Mouse (Mus musculus): ENCODE measurements around the gene Cacna2d2. TPM values are rescaled to one million over a fixed set of nuclear protein-coding genes. Genes with fewer than 3 reads are reported as not detected.

Cacna2d2 gene
- polyA plus RNA-seq, 1 experiment from 2014 or later, result 0.02 TPM

GRCm38 (mm10) chr9:107510384-107511100 is 111.1 kb downstream of the Cacna2d2 start:
- Histone ChIP-seq H3K27ac (no peak overlapping the region), H3K4me1 (no peaks in the 10 kb centered on the region)
- WGBS (ENCODE audit: insufficient replicate concordance), result 70% methylated on average over 14 of the region's 14 CpGs

DNA sequence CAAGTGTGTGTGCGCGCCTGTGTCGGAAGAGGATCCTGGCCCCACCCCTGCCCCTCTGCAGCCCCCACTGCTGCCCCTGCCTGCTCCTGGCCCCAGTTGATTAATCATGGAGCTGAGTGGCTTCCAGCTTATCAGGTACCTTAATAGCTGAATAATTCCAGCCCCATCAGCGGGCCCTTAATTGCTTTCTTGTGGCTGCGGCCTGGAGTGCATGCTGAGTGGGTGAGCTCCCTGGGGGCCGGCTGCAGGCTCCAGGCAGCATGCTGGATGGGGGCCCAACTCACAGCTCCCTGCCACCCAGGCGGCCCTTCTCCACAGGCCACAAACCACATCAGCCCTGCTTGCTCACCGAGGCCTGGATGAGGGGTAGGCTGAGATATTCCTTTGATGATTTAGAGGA is 112.0 kb downstream of the Cacna2d2 start:
- no peak overlapping the region for H3K4me3 ChIP-seq
- H3K27ac ChIP-seq, result no peak overlapping the region
- H3K4me1 ChIP-seq, result no peaks in the 10 kb centered on the region
- H3K36me3 ChIP-seq, result no peaks in the 10 kb centered on the region
- no peaks in the 10 kb centered on the region for H3K9me3 ChIP-seq (replicated peaks)
- H3K9ac ChIP-seq, result no peak overlapping the region
- H3K27me3 ChIP-seq (replicated peaks), result peaks cover 68% of the 10 kb centered on the region
- WGBS (ENCODE audit: insufficient replicate concordance), result 55% methylated on average over 8 of the region's 8 CpGs
- H3K4me2 ChIP-seq, result no peak overlapping the region
- no peak for ATAC-seq

More at GRCm38 (mm10) chr9:107510384-107511100, 111.1 kb downstream of the Cacna2d2 start:
- Histone ChIP-seq H3K9ac (no peak overlapping the region), H3K27me3 (replicated peaks) (peaks cover 73% of the 10 kb centered on the region), H3K36me3 (no peaks in the 10 kb centered on the region), H3K4me3 (no peak overlapping the region), H3K9me3 (replicated peaks) (no peaks in the 10 kb centered on the region), H3K4me2 (no peak overlapping the region)
- no peak for ATAC-seq

- Histone ChIP-seq H3K4me2 (no peak overlapping the region), H3K36me3 (no peaks in the 10 kb centered on the region), H3K27me3 (replicated peaks) (peaks cover 67% of the 10 kb centered on the region), H3K4me1 (no peaks in the 10 kb centered on the region), H3K4me3 (no peak overlapping the region), H3K27ac (no peak overlapping the region), H3K9ac (no peak overlapping the region), H3K9me3 (replicated peaks) (no peaks in the 10 kb centered on the region)
- ATAC-seq, result no peak
- 72% methylated on average over 16 of the region's 16 CpGs for WGBS (ENCODE audit: insufficient replicate concordance)
Observed at GRCm38 (mm10) chr9:107512326-107512725, 112.9 kb downstream of the Cacna2d2 start.

DNA sequence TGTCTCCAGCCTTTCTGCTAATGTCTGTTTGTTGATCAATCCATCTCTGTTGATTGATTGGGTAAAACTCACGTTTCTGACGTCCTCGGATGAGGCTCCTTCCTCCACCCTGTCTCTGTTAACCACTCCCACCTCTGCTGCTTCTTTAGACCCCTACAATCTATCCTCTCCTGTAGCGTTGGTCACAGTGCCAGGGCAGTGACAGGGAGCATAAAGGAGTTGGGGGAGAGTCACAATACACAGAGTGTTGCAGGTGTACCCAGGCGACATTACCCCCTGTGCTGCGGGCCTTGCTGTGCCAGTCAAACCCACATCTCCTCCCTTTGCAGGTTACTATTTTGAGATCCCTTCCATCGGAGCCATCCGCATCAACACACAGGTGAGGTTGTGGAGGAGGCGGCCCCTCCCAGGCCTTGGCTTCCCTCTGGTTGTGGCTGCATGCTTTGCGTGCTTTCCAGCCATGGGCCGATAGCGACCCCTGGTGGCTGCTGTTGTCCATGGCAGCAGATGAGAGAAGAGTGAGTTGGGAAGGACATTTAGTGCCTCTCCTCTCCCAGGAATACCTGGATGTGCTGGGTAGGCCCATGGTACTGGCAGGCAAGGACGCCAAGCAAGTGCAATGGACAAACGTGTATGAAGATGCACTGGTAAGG is 115.0 kb downstream of the Cacna2d2 start:
- H3K4me2 ChIP-seq, result no peak overlapping the region
- WGBS (ENCODE audit: insufficient replicate concordance), result 22% methylated on average over 14 of the region's 14 CpGs
- H3K36me3 ChIP-seq, result no peaks in the 10 kb centered on the region
- H3K27me3 ChIP-seq (replicated peaks), result peaks cover 58% of the 10 kb centered on the region
- no peak overlapping the region for H3K4me3 ChIP-seq
- H3K9me3 ChIP-seq (replicated peaks), result no peaks in the 10 kb centered on the region
- no peaks in the 10 kb centered on the region for H3K4me1 ChIP-seq
- H3K9ac ChIP-seq, result no peak overlapping the region
- peak; percentile 17; the same call in 1 of the 2 replicates for ATAC-seq
- no peak overlapping the region for H3K27ac ChIP-seq

DNA sequence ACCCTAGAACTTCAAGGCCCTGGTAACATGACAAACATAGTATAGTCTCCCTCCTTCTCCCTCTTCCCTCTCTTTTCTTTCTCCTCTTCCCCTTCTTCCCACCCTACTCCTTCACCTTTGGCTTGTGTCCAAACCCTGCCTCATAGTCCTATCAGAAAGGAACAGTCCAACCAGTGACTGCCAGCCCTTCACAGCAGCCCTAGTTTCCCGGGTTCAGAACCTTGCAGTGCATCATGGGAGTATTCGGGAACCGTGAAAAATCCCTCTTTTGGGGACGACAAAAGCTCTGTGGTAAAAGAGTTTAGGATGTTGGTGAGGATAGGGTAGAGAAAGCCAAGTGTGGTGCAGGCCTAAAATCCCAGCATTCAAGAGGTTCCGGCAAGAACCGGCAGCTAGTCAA is 120.9 kb downstream of the Cacna2d2 start:
- WGBS (ENCODE audit: insufficient replicate concordance), result 63% methylated on average over 6 of the region's 6 CpGs
- Histone ChIP-seq H3K36me3 (no peaks in the 10 kb centered on the region), H3K4me3 (no peak overlapping the region), H3K27ac (no peak overlapping the region), H3K9me3 (replicated peaks) (no peaks in the 10 kb centered on the region), H3K9ac (no peak overlapping the region), H3K4me2 (no peak overlapping the region), H3K4me1 (peaks cover 13% of the 10 kb centered on the region), H3K27me3 (replicated peaks) (peaks cover 70% of the 10 kb centered on the region)
- no peak for ATAC-seq

- peaks cover 14% of the 10 kb centered on the region for H3K4me1 ChIP-seq
- WGBS (ENCODE audit: insufficient replicate concordance), result 51% methylated on average over 5 of the region's 5 CpGs
- no peak overlapping the region for H3K9ac ChIP-seq
- no peak overlapping the region for H3K27ac ChIP-seq
- H3K27me3 ChIP-seq (replicated peaks), result peaks cover 75% of the 10 kb centered on the region
- no peaks in the 10 kb centered on the region for H3K9me3 ChIP-seq (replicated peaks)
- H3K4me2 ChIP-seq, result no peak overlapping the region
- no peaks in the 10 kb centered on the region for H3K36me3 ChIP-seq
- no peak for ATAC-seq
- no peak overlapping the region for H3K4me3 ChIP-seq
Observed at GRCm38 (mm10) chr9:107521190-107521589, 121.8 kb downstream of the Cacna2d2 start.

GRCm38 (mm10) chr9:107521711-107522399 is 122.4 kb downstream of the Cacna2d2 start:
- H3K4me2 ChIP-seq, result peak overlapping the region; percentile 48
- H3K9ac ChIP-seq, result no peak overlapping the region; the same call in 1 of the 2 replicates
- H3K27ac ChIP-seq, result no peak overlapping the region
- H3K4me3 ChIP-seq, result no peak overlapping the region
- peaks cover 75% of the 10 kb centered on the region for H3K27me3 ChIP-seq (replicated peaks)
- H3K36me3 ChIP-seq, result no peaks in the 10 kb centered on the region
- no peaks in the 10 kb centered on the region for H3K9me3 ChIP-seq (replicated peaks)
- no peak for ATAC-seq
- H3K4me1 ChIP-seq, result peaks cover 20% of the 10 kb centered on the region
- 17% methylated on average over 25 of the region's 25 CpGs for WGBS (ENCODE audit: insufficient replicate concordance)

- H3K27me3 ChIP-seq (replicated peaks), result peaks cover 76% of the 10 kb centered on the region
- no peak for ATAC-seq
- WGBS (ENCODE audit: insufficient replicate concordance), result 64% methylated on average over 2 of the region's 2 CpGs
- peaks cover 25% of the 10 kb centered on the region for H3K4me1 ChIP-seq
- no peak overlapping the region for H3K4me3 ChIP-seq
- H3K27ac ChIP-seq, result no peak overlapping the region
- no peak overlapping the region for H3K9ac ChIP-seq
- H3K36me3 ChIP-seq, result no peaks in the 10 kb centered on the region
- H3K4me2 ChIP-seq, result peak overlapping the region; percentile 48
- no peaks in the 10 kb centered on the region for H3K9me3 ChIP-seq (replicated peaks)
Observed at GRCm38 (mm10) chr9:107522400-107522711, 122.9 kb downstream of the Cacna2d2 start.

DNA sequence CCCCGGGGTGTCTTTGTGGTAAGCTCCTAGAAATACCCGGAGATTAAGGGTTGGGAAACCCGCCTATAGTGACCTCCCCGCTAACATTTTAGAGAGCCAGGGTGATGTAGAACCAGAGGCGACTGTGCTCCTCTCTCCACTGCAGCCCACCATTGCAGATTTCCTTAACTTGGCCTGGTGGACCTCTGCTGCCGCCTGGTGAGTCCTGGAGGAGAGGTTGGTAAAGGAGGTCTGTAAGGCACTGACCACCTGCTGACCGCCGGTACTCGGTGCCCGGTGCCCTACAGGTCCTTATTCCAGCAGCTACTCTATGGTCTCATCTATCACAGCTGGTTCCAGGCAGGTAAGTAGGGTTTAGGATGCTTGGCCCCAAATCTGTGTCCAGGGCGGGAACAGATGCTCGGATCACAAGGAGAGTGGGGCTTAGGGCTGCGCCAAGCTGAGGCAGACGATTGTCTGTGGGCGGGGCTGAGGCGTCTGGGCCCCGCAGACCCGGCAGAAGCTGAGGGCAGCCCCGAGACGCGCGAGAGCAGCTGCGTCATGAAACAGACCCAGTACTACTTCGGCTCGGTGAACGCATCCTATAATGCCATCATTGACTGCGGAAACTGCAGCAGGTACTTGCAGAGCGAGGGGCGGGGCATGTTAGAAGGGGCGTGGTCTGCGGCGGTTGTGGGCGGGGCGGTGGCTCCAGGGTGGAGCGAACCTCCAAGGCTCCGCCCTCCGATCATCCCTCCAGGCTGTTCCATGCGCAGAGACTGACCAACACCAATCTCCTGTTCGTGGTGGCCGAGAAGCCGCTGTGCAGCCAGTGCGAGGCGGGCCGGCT is 127.0 kb downstream of the Cacna2d2 start:
- Histone ChIP-seq H3K9me3 (replicated peaks) (no peaks in the 10 kb centered on the region), H3K4me1 (peaks cover 27% of the 10 kb centered on the region), H3K9ac (no peak overlapping the region; the same call in 1 of the 2 replicates), H3K4me3 (peak overlapping the region; percentile 48), H3K27ac (no peak overlapping the region), H3K4me2 (peak overlapping the region; percentile 73), H3K36me3 (no peaks in the 10 kb centered on the region), H3K27me3 (replicated peaks) (peaks cover 91% of the 10 kb centered on the region)
- WGBS (ENCODE audit: insufficient replicate concordance), result 7% methylated on average over 44 of the region's 44 CpGs
- ATAC-seq, result peak; percentile 66

DNA sequence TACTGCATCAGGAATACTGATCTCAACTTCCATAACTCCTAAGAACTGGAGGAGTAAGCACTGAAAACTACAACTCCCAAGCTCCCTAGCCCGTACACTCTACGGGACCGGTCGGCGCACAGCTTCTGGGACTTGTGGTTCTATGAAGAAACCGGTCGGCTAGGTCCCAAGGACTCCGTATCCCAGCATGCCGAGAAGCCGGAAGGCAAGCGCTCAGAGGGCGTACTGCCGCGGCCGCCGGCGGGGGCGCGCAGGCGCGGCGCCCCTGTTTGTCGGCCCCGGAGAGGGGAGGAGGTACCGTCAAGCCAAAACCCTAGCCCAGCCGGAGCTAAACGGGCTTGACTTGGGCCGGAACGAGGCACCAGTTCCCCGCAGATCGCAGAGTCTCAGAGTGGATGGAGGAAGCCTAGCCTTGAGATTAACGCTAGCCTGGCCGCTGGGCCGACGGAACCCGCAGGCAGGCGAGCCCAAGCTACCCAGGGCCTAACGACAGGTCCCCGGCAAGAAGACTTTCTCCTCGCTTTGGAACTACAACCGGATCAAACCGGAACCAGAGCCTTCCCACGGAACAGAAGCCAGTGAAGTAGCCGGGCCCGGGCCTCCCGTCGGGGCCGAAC is 134.5 kb downstream of the Cacna2d2 start, which contains the start of gene Tmem115:
Gene Tmem115 (plus strand): TSS at position 155 of the 617 bp plus-strand sequence.
- Histone ChIP-seq H3K36me3 (peaks cover 25% of the 10 kb centered on the region), H3K27me3 (replicated peaks) (peaks cover 22% of the 10 kb centered on the region), H3K4me3 (peak within 1 kb of the TSS; percentile 87), H3K4me2 (peak within 1 kb of the TSS; percentile 93), H3K27ac (peak within 1 kb of the TSS; percentile 85), H3K4me1 (peaks cover 40% of the 10 kb centered on the region), H3K9ac (peak within 1 kb of the TSS; percentile 94), H3K9me3 (replicated peaks) (no peaks in the 10 kb centered on the region)
- ATAC-seq, result peak; percentile 97
- under 1% methylated on average over 48 of the region's 48 CpGs for WGBS (ENCODE audit: insufficient replicate concordance)

All from liver, embryonic 12.5 days (tissue).